Mouse (Mus musculus) cortical plate, adult 2 months (tissue): ENCODE results near the gene Hmg20b.

Experiments
- CTCF ChIP-seq: fragments of 200-500 bp; IDR thresholded peaks from 2 replicates; pipeline ENCODE4 v1.5.1; 2011; ENCODE audit warnings: mild to moderate bottlenecking, control low read depth, low read length; ENCODE audit not compliant: insufficient read depth; ENCODE audit errors: extremely low read depth
- POLR2A ChIP-seq: fragments of 200-500 bp; IDR thresholded peaks from 2 replicates; pipeline ENCODE4 v1.6.1; 2011; ENCODE audit warnings: mild to moderate bottlenecking, low read length, control low read depth; ENCODE audit not compliant: insufficient read depth; ENCODE audit errors: extremely low read depth

DNA sequence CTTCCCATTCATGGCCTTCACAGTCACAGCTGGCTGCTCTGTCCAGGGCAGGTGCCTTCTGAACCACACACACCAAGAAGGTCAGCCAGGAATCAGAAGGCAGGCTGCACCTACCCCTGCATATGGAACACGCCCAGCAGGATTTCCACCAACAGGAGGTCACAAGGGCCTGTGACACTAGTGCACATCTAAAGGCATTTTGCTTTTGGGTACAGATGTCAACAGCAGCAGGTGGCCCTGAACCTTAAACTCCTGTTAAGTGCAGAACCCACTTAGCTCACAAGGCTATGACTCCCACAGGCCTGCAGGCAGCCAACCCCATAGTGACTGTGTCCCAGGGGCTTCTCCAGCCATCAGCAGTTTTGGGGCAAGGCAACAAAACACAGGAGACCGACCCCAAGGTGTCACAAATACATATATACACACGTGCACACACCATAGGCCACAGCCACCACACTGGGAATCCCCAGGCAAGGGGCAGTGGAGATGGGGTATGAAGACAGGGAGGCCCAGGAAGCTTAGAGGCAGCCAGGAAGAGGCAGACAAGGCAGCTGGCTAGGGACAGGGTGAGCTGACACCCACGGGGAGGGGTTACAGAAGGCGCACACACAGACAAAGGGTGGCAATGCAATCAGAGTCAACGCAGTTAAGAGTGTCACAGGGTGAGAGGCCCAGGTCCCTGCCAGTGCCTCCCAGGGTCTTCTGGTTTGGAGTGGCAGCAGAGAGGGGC, 16.4 kb upstream of the Hmg20b start:
- 0 out of 2 replicates have a peak, but pooled peaks have one; percentile 15 for TF ChIP-seq POLR2A
- TF ChIP-seq CTCF, result no peak
